Mouse (Mus musculus): ENCODE data around the gene Mybl2.
"Not testable (repeated sequence)": the region's sequence is repeated elsewhere in the genome, so short reads cannot be mapped to it uniquely, and the experiment has no call there.

Gene Mybl2

DNA sequence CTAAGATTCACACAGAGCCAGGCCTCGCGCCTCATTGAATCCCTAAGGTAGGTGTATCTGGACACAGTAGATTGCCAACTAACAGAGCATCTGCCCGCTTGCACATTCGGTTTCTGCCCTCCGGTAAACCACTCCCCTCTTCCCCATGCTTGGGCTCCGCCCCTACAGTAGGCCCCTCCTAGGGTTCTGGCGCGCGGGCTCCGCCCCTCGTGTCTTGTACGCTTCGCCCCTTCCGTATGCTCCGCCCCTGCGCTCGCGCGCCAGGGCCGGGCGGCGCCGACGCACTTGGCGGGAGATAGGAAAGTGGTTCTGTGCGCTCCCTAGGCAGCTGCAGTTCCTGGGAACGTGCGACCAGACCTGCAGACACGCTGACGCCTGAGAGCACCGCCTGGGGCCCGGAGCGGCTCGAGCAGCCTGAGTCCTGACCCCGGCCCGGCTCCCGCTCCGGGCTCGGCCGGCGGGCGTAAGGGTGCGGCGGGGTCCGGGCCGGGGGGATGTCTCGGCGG is at the start of gene Mybl2:
Gene Mybl2, plus strand, starts transcription at position 353 of the 506 bp plus-strand sequence.
- DNase-seq (ENCODE audit: low read depth): peak; percentile 96

DNA sequence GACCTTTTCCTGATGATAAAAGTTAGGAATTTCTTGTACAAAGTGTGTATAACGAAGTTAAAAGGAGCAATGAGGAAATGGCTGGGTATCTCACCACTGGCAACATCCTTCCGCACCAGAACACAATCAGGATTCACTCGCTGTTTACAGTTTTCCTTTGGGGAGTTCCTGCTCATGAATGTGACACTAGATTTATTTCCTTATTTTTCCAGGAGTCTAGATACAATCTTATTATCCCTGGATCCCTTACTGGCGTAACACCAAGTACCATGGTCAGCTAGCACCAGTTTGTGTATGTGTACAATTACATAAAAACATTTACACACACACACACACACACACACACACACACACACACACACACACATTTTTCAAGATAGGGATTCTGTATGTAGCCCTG is 47.2 kb upstream of the Mybl2 start:
- DNase-seq (ENCODE audit: low read depth): no peak

DNA sequence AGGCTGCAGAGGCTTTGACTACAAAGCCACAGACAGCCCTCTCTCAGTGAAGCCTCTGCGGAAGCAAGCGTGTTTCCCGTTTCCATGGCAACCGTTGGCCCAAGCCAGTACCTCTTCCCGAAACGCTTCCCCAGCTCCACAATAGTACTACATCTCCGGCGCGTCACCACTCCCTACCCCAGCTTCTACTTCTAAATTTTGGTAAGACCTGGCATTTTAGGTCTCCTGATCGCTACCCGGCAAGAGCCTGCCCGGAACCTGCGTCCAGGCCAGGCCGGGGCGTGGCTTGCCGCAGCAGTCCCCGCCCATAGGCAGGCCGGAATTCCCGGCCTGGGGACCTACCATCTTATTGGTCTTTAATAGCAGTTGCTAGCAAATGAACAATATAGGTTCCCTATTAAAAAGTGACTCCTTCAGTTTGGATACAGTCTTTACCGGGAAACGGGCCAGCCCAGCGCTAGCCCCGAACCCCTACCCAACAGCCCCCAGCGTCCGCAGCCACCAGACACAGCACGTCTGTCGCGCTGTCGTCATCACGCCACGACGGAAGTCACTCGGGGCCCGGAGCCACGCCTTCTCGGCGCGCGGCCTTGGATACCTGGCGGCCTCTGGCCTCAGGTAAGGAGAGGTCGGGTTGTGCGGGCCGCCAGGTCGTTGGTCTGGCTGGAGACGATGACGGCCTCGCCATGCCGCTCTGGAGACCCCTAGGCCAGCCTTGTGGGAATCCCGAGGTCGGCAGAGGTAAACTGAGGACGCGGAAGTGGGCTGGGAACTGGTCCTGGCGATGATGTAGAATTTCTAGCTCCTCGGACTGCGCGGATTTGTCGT is 37.4 kb upstream of the Mybl2 start, which contains the start of gene Ift52:
Gene Ift52, plus strand, starts transcription at position 439 of the 828 bp plus-strand sequence.
- DNase-seq (ENCODE audit: low read depth): peak; percentile 82

DNA sequence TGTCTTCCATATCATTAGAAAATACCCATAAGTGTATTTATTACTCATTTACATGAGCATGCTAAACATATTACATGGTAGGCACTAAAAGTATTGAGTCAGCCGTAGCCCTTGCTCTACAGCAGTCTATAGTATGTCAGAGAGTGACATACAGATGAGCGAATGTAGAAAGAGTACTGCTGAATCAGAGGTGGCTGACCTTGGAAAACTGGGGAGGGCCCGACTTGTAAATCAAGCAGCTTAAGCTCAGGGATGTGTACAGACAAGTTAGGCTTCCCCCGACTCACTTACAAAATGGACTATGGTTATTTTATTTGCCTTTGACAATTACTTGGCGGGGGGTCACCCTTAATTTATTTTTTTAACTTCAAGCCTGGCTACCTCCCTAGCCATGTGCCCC is 23.2 kb upstream of the Mybl2 start:
- no peak for DNase-seq (ENCODE audit: low read depth)

DNA sequence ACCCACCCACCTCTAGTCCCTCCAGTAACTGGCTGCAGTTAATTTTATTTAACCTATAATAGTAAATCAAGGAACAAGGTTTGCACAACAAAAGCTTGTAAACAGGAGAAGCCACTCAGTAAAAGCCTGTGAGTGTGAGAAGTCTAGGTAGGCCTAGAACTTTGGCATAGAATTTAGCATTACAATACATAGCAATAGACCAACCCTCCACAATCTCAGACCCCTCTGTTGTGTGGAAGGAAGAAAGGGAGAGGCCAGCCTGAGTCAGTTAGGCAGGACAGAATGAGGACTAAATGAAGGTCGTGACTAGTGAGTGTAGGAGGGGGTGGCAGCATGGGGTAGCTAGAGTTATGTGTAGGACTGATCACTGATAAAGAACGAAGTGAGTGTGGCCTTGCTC is 22.7 kb upstream of the Mybl2 start:
- no peak for DNase-seq (ENCODE audit: low read depth)

DNA sequence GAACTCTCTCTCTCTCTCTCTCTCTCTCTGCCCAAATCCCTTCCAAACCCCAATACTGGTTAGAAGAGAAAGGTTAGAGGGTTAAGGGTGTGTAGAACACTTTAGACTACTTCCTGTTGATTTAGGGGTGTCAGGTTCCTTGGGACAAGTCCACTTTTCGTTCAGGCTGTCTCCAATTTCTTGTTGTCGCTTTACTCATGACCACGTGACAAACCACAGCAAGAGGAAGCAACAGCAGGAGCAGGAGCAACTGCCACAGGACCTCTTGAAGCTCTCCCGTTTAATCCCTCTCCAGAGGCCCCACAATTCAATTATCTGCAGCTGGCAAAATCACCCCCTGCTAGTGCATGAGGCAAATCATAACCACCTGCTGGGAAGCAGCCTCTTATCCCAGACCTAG is 21.9 kb upstream of the Mybl2 start:
- DNase-seq (ENCODE audit: low read depth): no peak

DNA sequence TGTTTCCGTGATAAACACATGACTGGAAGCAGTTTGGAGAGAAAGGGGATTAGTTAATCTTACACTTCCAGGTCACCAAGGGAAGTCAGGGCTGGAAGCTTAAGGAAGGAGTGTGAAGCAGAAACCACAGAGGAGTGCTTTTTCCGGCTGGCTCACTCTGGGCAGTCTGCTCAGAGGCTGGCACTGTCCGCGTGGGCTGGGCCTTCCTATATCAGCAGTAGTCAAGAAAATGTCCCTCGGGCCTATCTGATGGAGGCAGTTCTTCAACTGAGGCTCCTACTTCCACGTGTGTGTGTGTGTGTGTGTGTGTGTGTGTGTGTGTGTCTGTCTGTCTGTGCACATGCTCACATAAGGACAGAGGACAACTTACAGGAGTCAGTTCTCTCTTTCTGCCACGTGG is 14.5 kb upstream of the Mybl2 start:
- no peak for DNase-seq (ENCODE audit: low read depth)

DNA sequence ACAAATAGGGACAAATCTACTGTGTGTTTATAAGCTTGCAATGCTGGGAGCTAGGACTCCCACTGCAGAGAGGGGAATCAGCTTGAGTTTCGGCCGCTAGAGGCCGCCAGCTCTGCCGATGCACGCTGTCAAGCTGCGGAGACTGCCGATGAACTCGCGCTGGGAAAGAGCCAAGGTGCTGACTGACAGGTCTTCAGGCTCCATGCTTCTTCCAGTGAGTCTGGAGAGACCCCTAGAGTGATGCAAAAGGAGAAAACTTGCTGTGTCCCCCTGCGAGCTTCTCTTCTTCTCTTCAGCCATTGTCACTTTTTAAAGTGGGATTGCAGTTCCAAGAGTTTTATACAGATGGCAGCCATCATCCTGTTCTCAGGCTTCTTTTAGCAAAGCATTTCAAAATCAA is 6.4 kb upstream of the Mybl2 start:
- DNase-seq (ENCODE audit: low read depth): peak; percentile 48

DNA sequence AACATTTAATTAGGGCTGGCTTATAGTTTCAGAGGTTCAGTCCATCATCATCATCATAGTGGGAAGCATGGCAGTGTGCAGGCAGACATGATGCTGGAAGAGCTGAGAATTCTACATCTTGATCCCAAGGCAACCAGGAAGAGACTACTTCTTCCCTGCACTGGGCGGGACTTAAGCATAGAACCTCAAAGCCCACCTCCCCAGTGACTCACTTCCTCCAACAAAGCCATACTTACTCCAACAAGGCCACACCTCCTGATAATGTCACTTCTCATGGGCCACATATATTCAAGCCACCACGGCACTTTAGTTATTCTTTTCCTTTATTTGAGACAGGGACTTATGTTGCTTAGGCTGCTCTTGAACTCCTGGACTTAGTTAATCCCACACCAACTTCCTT is 5.4 kb upstream of the Mybl2 start:
- DNase-seq (ENCODE audit: low read depth): no peak

DNA sequence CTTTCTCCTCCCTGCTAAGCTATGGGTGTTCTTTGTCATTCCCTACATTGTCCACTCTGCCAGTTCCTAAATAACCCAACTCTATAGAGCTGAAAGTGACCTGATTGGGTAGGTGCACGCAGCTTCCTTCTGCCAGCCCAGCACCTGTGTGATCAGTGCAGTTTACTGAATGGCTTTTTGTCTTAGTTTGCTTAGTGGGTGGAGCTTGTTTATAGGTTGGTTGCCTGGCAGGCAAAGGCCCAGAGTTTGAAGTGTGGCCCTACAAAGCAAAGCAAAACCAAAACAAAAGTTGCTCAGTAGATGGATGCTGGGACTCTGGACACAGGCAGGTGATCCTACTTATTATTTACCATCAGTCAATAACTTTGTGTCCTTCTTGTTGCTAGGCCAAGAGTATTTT is 2.8 kb upstream of the Mybl2 start:
- no peak for DNase-seq (ENCODE audit: low read depth)

DNA sequence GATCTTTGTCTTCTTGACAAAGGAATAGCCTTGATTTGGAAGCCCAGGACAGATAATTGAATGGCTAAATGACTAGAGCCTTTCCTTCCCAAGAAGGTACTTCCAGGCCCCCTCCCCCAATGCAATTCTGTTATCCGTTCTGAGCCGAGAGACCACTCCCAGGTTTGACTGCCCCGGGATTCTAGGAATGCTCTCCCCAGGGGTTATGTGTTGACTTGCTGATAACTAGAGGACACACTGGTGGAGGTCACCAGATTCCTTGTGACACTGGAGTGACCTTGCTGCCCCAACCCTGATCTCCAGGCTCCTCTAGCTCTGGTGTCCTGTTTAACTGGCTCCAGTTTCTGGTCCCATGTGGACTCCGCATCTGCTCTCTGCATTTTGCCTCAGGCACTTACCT is 2.4 kb upstream of the Mybl2 start:
- no peak for DNase-seq (ENCODE audit: low read depth)

DNA sequence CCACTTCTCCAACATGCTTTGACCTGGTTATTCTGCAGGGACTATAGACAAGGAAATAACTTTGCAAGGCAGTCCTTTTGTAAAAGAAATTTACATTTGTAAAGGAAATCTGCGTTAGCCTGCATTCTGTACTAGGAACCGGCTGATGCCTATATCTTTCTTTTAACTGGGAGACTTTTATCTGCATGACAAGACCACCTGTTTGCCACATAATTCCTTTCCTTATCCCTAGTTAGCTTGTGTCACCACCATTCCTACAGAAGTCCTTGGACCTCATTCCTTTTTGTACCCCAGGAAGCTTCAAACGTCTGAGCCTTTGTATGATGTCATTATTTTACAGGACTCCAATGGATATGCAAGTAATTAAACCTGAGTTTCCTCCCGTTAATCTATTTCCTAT is 1.7 kb upstream of the Mybl2 start:
- no peak for DNase-seq (ENCODE audit: low read depth)

DNA sequence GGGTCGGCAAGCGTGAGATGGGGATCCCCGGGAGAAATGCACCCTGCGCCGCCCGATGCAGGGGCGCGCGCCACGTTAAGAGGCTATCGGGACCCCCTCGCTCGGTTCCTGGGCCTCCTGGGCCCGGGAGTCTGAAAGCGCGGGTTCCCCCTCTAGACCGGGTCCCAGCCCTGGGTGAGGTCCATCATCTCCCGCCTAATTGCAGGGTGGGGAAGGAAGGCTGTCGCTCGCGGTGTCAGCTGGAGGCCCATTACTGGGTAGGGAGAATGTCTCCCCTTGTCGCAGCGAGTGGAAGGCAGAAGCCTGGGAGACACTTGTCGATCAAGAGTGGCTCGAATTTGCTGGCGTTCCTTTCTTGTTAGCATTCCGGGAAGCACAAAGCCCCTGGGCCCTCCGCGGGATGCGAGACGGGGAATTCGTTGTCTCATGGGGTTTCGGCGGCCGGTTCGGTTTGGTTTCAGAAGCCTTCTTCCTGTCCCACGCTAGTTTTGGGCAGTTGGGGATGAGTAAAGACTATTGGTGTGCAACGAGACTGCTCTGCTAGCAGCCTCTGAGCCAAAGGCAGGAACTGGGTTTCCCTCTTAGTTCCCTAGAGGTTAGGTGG is 506 bp downstream of the Mybl2 start:
- DNase-seq (ENCODE audit: low read depth): peak; percentile 32

DNA sequence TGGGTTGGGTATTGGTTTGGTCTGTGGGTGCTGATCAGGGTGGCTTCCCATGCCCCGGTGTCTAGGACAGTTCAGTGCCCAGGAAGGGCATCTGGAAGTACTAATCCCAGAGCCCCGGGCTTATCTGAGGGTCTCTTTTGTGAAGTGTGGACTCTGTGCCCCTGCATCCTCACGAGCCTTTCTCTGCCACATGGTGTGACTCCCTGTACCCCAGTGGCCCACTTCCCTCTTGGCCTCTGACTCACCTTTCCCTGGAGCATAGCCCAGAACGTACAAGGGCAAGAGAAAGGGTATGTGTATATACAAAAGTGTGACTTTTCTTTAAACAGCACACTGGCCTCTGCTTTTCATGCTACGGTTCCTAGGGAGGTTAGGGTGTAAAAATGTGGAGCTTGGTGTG is 1.2 kb downstream of the Mybl2 start:
- DNase-seq (ENCODE audit: low read depth): no peak

DNA sequence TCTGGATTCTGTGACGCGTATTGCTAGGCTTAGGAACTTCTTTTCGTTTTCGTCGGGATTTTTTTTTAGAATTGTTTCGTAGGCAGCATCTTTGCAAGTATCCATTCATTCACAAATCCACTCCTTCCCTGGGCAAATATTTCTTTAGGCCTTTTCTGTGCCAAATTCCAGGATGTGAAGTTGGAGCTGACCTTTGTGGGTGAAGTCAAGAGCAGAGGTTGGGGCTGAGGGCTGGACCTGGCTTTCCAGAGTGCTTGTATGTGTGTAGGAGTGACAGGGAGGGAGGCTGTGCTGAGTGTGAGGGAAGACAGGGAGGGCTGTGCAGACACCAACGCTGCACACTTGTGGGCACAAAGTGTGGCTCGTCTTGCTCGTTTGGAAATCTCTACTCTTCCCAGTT is 2.1 kb downstream of the Mybl2 start:
- no peak for DNase-seq (ENCODE audit: low read depth)

DNA sequence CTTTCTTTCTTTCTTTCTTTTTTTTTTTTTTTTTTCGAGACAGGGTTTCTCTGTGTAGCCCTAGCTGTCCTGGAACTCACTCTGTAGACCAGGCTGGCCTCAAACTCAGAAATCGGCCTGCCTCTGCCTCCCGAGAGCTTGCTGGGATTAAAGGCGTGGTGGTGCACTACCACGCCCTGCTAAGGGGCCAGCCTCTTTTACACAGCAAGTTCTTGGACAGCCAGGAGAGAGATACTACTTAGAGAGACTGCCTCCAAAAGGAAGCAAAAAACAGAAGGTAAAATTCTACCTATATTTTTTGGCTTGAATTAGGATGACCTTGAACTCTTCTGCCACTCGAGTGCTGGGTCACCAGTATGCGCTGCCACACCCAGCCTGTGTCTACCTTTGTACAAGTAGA is 4.5 kb downstream of the Mybl2 start:
- DNase-seq (ENCODE audit: low read depth): not testable (repeated sequence)

DNA sequence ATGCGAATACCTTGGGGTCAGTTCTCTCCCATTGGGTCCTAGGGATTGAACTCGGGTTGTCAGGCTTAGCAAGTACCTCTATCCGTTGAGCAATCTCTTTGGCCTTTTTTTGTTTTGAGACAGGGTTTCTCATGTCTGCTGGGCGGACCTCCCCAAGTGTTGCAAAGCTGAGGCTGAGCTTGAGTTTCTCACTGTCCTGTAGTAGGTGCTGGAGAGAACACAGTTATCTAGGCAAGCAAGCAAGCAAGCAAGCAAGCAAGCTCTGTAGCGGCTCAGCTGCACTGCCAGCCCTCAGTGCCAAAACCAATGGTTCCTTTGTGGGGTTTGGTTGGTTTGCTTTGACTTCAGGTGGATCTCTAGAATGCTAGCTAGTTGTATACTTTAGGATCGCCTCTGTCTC is 6.1 kb downstream of the Mybl2 start:
- DNase-seq (ENCODE audit: low read depth): no peak

DNA sequence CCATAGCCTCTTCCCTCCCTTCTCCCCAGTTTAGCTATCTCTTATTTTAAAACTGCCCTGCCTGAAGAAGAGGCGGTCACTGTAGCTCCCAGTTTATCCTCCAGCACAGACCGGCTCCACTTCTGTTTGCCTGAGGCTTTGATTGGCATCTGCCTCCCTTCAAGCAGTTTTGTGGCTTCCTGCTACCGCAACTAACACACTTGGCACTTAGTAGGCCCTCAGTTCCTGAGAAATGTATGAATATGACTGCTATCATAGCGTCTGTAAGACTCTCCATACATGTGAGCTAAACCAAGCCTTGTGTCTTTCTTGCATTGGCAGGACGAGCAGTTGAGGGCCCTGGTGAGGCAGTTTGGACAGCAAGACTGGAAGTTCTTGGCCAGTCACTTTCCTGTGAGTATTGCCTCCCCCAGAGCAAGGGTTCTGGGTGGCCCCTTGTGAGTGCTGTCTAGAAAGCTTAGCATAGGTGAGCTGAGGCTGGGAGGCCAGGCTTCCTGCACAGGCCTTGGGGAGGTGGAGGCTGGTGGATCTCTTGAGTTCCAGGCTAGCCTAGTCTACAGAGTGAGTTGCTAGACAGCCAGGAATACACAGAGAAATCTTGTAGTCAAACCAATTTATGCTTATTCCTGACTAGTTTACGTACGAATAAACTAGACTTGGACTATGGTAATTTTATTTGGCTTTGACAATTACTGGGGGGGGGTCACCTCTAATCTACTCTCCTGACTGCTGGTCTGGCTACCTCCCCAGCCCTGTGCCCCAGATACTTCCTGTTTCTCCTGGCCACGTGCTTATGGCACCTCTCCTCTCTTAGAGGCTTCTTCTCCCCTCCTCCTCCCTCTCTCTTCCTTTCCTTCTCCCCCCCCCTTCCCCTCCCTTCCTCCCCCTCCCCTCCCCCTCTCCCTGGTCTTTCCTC is 7.0 kb downstream of the Mybl2 start:
- no peak for DNase-seq (ENCODE audit: low read depth)

DNA sequence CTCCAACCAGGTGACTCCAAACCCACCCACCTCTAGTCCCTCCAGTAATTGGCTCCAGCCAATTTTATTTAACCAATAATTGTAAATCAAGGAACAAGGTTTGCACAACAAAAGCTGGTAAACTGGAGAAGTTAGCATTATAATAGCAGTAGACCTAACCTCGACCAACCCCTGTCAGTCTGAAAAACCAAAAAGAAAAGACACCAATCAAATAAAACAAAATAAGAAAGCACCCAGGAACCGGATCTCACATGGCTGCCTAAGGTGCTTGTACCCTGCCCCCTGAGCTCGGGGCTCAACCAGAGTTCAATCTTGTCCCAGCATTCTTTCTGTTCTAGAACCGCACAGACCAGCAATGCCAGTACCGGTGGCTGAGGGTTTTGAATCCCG is 7.6 kb downstream of the Mybl2 start:
- no peak for DNase-seq (ENCODE audit: low read depth)

DNA sequence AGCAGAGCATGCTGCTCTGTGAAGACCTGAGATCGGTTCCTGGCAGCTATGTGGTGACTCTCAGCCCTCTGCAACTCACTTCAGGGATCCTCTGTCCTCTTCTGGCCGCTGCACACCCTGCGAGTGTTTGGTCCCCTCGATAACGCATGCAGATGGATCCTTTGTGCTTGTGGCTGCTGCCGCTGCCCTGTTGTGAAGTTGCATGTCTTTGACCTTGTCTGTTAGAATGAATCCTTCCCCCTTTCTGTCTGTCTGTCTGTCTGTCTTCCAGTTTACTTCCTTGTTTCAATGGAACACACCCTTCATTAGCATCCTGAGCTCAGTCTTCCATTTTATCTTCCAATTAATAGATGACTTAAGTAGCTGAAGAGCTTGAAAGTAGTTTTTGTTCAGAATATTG is 11.8 kb downstream of the Mybl2 start:
- no peak for DNase-seq (ENCODE audit: low read depth)

DNA sequence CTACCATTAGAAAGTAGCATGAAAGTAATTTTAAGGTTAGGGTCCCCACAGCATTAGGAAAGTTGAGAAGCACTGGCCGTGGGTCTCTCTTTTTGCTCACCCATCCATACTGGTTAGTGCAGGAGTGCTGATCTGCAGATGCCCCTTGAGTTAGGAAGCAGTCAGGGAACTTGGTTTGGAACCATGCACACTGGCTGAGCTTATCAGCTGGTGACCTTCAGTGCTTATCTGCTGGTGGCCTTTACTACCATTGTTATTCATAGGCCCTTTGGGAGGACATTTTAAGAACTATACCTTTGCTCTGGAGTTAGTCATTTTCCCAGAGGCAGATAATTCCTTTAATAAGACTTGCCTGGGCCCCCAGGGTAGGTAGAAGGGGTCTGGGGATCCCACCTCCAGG is 12.7 kb downstream of the Mybl2 start:
- no peak for DNase-seq (ENCODE audit: low read depth)

DNA sequence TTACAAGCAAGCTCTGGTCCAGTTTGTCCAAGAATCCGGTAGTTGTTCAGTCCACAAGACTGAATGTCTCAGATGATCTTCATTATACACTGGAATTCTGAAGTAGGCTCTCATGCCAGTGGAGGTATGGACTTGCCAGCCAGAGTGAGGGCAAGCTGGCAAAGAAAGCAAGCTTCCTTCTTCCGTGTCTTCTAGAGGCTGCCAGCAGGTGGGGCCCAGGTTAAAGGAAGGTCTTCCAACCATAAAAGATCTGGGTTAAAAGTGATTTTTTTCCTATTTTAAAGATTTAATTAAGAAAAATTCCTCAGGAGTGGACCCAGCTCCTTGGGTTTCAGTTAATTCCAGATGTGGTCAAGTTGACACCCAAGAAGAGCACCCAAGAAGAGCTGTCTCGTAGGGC is 15.7 kb downstream of the Mybl2 start:
- DNase-seq (ENCODE audit: low read depth): no peak

DNA sequence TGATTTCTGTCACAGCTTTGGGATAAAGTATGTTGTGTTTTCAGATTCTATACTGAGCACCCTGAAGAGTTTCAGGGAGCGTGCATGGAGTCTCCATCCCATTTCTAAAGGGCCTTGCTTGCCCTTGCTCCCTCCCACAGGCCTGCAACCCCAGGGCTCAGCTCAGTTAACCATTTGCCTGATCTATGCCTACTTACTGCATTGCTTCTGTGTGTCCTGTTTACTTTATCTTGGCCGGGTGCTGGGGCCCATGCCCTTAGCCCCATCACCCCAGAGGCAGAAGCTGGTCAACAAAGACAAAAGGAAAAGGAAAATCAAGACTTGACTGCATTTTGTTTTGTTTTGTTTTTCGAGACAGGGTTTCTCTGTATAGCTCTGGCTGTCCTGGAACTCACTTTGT is 17.1 kb downstream of the Mybl2 start:
- no peak for DNase-seq (ENCODE audit: low read depth)

Data from c-Kit-positive CD71-positive TER-119-negative erythroid progenitor cells, embryonic 14.5 days (primary cell).